Comparison of ENCODE assay signal across 19 mouse cellular contexts in the genomic region with DNA sequence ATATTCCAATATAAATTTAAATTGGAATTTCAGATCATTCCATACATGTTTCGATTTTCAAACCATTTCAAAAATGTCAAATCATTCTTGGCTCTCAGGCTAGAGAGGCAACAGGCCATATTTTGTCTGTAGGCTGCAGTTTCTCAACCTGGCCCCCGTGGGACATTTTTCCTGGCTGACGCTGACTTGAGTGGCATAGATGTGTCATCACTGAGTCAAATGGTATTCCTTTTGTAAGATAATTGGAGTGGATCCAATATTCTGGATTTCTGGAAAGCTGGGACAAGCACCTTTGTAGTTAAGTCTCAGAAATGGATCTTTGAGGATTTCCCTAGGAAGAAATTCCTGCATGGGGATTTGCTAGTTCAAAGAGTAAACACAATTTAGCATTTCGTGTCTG. TPM values are rescaled to one million over a fixed set of nuclear protein-coding genes. Genes with fewer than 3 reads are reported as not detected.
DNase-seq lines count a peak whose midpoint lies in the region; ATAC-seq lines count a peak whose summit lies in the region.
"Had no signal": no experiment of that assay in that cellular context is flagged by ENCODE, and none has a peak within 500 bp of the region (broad histone marks: within the 10 kb centered on the region; RNA-seq: fewer than 3 reads in every experiment).

No protein-coding gene starts in this region.

- ATAC-seq in megakaryocyte progenitor cell, adult 5-6 weeks (replicated peaks; ENCODE audit: poor library complexity): no peak
- ATAC-seq: forebrain, embryonic 16.5 days; inflammation-experienced regulatory T-cells, adult 6 months; Patski had no signal

- peak; percentile 65 for DNase-seq in adrenal gland, adult 2 months
- no peak for DNase-seq in adrenal gland, adult 8-10 months
- DNase-seq in Muller cell, postnatal 12 days (ENCODE audit: inconsistent ontology term): peak; percentile 86
- peak; percentile 40 for DNase-seq in brain, adult 2 months (ENCODE audit: low read depth, low spot score)
- DNase-seq in left cerebral cortex, adult 18-20 months (ENCODE audit: low spot score in 2 of 2): no peak
- DNase-seq in gastrocnemius, postnatal 10 days: no peak
- DNase-seq: cerebellum, adult 8-10 months; cerebellum, postnatal 36 days; gastrocnemius, postnatal 14 days; heart, postnatal 36 days; kidney, adult 2 months; layer of hippocampus, adult 9-11 months; liver; thymus, adult 18-20 months; thymus, postnatal 36 days had no signal

RNA-seq across cellular contexts. Expression of a gene that starts 1.2 kb away (rescaled TPM):
- 100 to 1,000 TPM in 1 of 2 experiments, 10 to 100 TPM in 1; 83.9 to 128 TPM for total RNA-seq in adrenal gland, adult 2 months (2021)
- polyA plus RNA-seq in adrenal gland, adult 2 months (2012; rRNA removed): 6.8 and 9.6 TPM in 2 replicates
- 100 to 1,000 TPM; 105 to 149 (median 127) TPM for total RNA-seq in adrenal gland, adult 8-10 months (2022)
- 153 and 167 TPM in 2 replicates for total RNA-seq in megakaryocyte progenitor cell, adult 5-6 weeks (2015)
- 135 and 168 TPM in 2 replicates for total RNA-seq in megakaryocyte progenitor cell, adult 5-6 weeks (2017)
- 100 to 1,000 TPM; 160 to 165 TPM for total RNA-seq in left cerebral cortex, adult 18-20 months (2021)
- 10 to 100 TPM; 57.8 to 67.7 TPM for total RNA-seq in gastrocnemius, postnatal 10 days (2021)

RNA-seq across cellular contexts. Expression of a gene that starts 39.0 kb away (rescaled TPM):
- 10 to 100 TPM; 75.7 to 77.0 TPM for total RNA-seq in adrenal gland, adult 2 months (2021)
- polyA plus RNA-seq in adrenal gland, adult 2 months (2012; rRNA removed): 12.8 and 14.9 TPM in 2 replicates
- 100 to 1,000 TPM in 2 of 4 experiments, 10 to 100 TPM in 2; 81.3 to 111 (median 98.3) TPM for total RNA-seq in adrenal gland, adult 8-10 months (2022)
- total RNA-seq in megakaryocyte progenitor cell, adult 5-6 weeks (2015): 38.9 and 42.4 TPM in 2 replicates
- 34.7 and 43.7 TPM in 2 replicates for total RNA-seq in megakaryocyte progenitor cell, adult 5-6 weeks (2017)
- total RNA-seq in left cerebral cortex, adult 18-20 months (2021): 100 to 1,000 TPM; 100 to 105 TPM
- 10 to 100 TPM; 64.1 to 68.9 TPM for total RNA-seq in gastrocnemius, postnatal 10 days (2021)

Comparison
In these comparisons a context has a peak if more than half of its experiments do, and no peak if none do; other contexts are left out.
1. DNase-seq: peak in adrenal gland, adult 2 months (single experiment), Muller cell, postnatal 12 days (single experiment) and brain, adult 2 months (single experiment); none in adrenal gland, adult 8-10 months (single experiment), left cerebral cortex, adult 18-20 months (0 of 2) and gastrocnemius, postnatal 10 days (single experiment).